ENCODE assay signal across 15 mouse cellular contexts in genomic region chr15:81739924-81740323, GRCm38 (mm10). TPM values are rescaled to one million over a fixed set of nuclear protein-coding genes. Genes with fewer than 3 reads are reported as not detected.
DNase-seq lines count a peak whose midpoint lies in the region; ATAC-seq and TF ChIP-seq lines count a peak whose summit lies in the region.
"Had no signal": no experiment of that assay in that cellular context is flagged by ENCODE, and none has a peak within 500 bp of the region (broad histone marks: within the 10 kb centered on the region; RNA-seq: fewer than 3 reads in every experiment).

No protein-coding gene starts in this region.

- DNase-seq in embryonic facial prominence, embryonic 11.5 days (ENCODE audit: low spot score) = peak; percentile 40
- DNase-seq in embryonic facial prominence, embryonic 10.5 days (ENCODE audit: low spot score) = no peak
- DNase-seq in left cerebral cortex, adult 2 months (ENCODE audit: extremely low spot score in 1 of 2, low spot score in 2 of 2) = no peak
- DNase-seq in left cerebral cortex, adult 8-10 months (ENCODE audit: low spot score in 2 of 2) = no peak
- peak; percentile 62 for DNase-seq in NIH3T3 (ENCODE audit: low read depth)
- DNase-seq in kidney, postnatal 4 days = peak; percentile 38 to 54
- DNase-seq in forebrain, embryonic 11.5 days (ENCODE audit: low spot score) = no peak
- no peak for DNase-seq in gastrocnemius, adult 8-10 months (ENCODE audit: low spot score in 2 of 2)
- DNase-seq: cerebellum, adult 9-11 months; gastrocnemius, postnatal 25 days; heart, postnatal 36 days; right cerebral cortex, postnatal 14 days had no signal

- no peaks in the 10 kb centered on the region for H3K27me3 ChIP-seq in embryonic facial prominence, embryonic 11.5 days (ENCODE audit: control insufficient read depth, insufficient read depth, low read length)
- no peaks in the 10 kb centered on the region for H3K27me3 ChIP-seq in embryonic facial prominence, embryonic 10.5 days (replicated peaks; ENCODE audit: low read depth, poor library complexity, severe bottlenecking)
- no peaks in the 10 kb centered on the region for H3K27me3 ChIP-seq in forebrain, embryonic 11.5 days (ENCODE audit: control insufficient read depth, insufficient read depth, low read length)
- H3K27me3 ChIP-seq: limb, embryonic 12.5 days; megakaryocyte, embryonic 14.5 days had no signal

- no peaks in the 10 kb centered on the region for H3K9me3 ChIP-seq in embryonic facial prominence, embryonic 11.5 days (replicated peaks; ENCODE audit: control insufficient read depth, low read length)
- H3K9me3 ChIP-seq in embryonic facial prominence, embryonic 10.5 days = no peaks in the 10 kb centered on the region
- H3K9me3 ChIP-seq in forebrain, embryonic 11.5 days (ENCODE audit: control insufficient read depth, low read length) = no peaks in the 10 kb centered on the region
- H3K9me3 ChIP-seq: limb, embryonic 12.5 days; megakaryocyte, embryonic 14.5 days had no signal

- 15% methylated on average over 2 of the region's 2 CpGs for WGBS in embryonic facial prominence, embryonic 11.5 days
- 11% methylated on average over 2 of the region's 2 CpGs for WGBS in embryonic facial prominence, embryonic 10.5 days
- WGBS in forebrain, embryonic 11.5 days = 6% methylated on average over 2 of the region's 2 CpGs

- no peak overlapping the region for H3K27ac ChIP-seq in embryonic facial prominence, embryonic 11.5 days (replicated peaks; ENCODE audit: low read depth, low read length)
- H3K27ac ChIP-seq in embryonic facial prominence, embryonic 10.5 days (replicated peaks) = no peak overlapping the region
- no peak overlapping the region for H3K27ac ChIP-seq in left cerebral cortex, adult 2 months
- no peak overlapping the region for H3K27ac ChIP-seq in forebrain, embryonic 11.5 days (ENCODE audit: low read depth, low read length)
- H3K27ac ChIP-seq: limb, embryonic 12.5 days had no signal

- H3K36me3 ChIP-seq in embryonic facial prominence, embryonic 11.5 days (replicated peaks; ENCODE audit: control insufficient read depth, insufficient read depth, low read depth, low read length) = no peaks in the 10 kb centered on the region
- H3K36me3 ChIP-seq in embryonic facial prominence, embryonic 10.5 days (replicated peaks) = no peaks in the 10 kb centered on the region
- H3K36me3 ChIP-seq in forebrain, embryonic 11.5 days (ENCODE audit: control insufficient read depth, insufficient read depth, low read length) = no peaks in the 10 kb centered on the region
- H3K36me3 ChIP-seq: limb, embryonic 12.5 days had no signal

- TF ChIP-seq CTCF in left cerebral cortex, adult 2 months (IDR thresholded peaks at IDR 0.05) = peak; percentile 59

- no peak for ATAC-seq in embryonic facial prominence, embryonic 11.5 days (replicated peaks; ENCODE audit: insufficient number of reproducible peaks, low FRiP score, low TSS enrichment, low read depth)
- ATAC-seq in forebrain, embryonic 11.5 days (replicated peaks; ENCODE audit: low FRiP score) = no peak

- no peaks in the 10 kb centered on the region for H3K4me1 ChIP-seq in embryonic facial prominence, embryonic 11.5 days (ENCODE audit: control insufficient read depth, insufficient read depth, low read length)
- H3K4me1 ChIP-seq in embryonic facial prominence, embryonic 10.5 days = peaks cover 5% of the 10 kb centered on the region
- H3K4me1 ChIP-seq in forebrain, embryonic 11.5 days (replicated peaks; ENCODE audit: control insufficient read depth, insufficient read depth, low read length) = no peaks in the 10 kb centered on the region; the same call in 1 of the 2 replicates

- H3K4me3 ChIP-seq in embryonic facial prominence, embryonic 11.5 days (ENCODE audit: low read depth, low read length) = no peak overlapping the region
- H3K4me3 ChIP-seq in embryonic facial prominence, embryonic 10.5 days = no peak overlapping the region
- H3K4me3 ChIP-seq in left cerebral cortex, adult 2 months = no peak overlapping the region
- no peak overlapping the region for H3K4me3 ChIP-seq in forebrain, embryonic 11.5 days (ENCODE audit: low read depth, low read length)
- H3K4me3 ChIP-seq: erythroblast, embryonic 14.5 days; limb, embryonic 12.5 days; megakaryocyte, embryonic 14.5 days had no signal

- no peak overlapping the region for H3K4me2 ChIP-seq in embryonic facial prominence, embryonic 11.5 days (ENCODE audit: low read depth, low read length)
- no peak overlapping the region for H3K4me2 ChIP-seq in forebrain, embryonic 11.5 days (ENCODE audit: low read depth, low read length, severe bottlenecking)
- H3K4me2 ChIP-seq: limb, embryonic 12.5 days had no signal

- intact Hi-C loops in left cerebral cortex, adult 2 months (cut with DNase I) = no loop called here

- no peak overlapping the region for H3K9ac ChIP-seq in embryonic facial prominence, embryonic 11.5 days (replicated peaks; ENCODE audit: low read length)
- no peak overlapping the region for H3K9ac ChIP-seq in forebrain, embryonic 11.5 days (ENCODE audit: low read length)
- H3K9ac ChIP-seq: limb, embryonic 12.5 days had no signal

RNA-seq across cellular contexts. Expression of gene Zc3h7b, which starts 4.9 kb away (rescaled TPM):
- 39.2 and 42.2 TPM in 2 replicates for polyA plus RNA-seq in embryonic facial prominence, embryonic 11.5 days (2014; fragmentation: Nextera tagmentation; extraction: Ambion mirVana)
- 50.3 and 52.0 TPM in 2 replicates for polyA plus RNA-seq in embryonic facial prominence, embryonic 10.5 days (2016; fragmentation: Nextera tagmentation; extraction: Ambion mirVana)
- total RNA-seq in left cerebral cortex, adult 2 months (2021) = 100 to 1,000 TPM; 160 to 179 TPM
- 100 to 1,000 TPM; 147 to 167 (median 158) TPM for total RNA-seq in left cerebral cortex, adult 8-10 months (2022)
- polyA plus RNA-seq in forebrain, embryonic 11.5 days (2014; fragmentation: Nextera tagmentation; extraction: Ambion mirVana) = 50.1 and 57.6 TPM in 2 replicates
- 10 to 100 TPM; 29.2 to 37.7 (median 33.5) TPM for total RNA-seq in gastrocnemius, adult 8-10 months (2022)

RNA-seq across cellular contexts. Expression of gene Rangap1, which starts 5.4 kb away (rescaled TPM):
- 121 and 126 TPM in 2 replicates for polyA plus RNA-seq in embryonic facial prominence, embryonic 11.5 days (2014; fragmentation: Nextera tagmentation; extraction: Ambion mirVana)
- polyA plus RNA-seq in embryonic facial prominence, embryonic 10.5 days (2016; fragmentation: Nextera tagmentation; extraction: Ambion mirVana) = 161 and 173 TPM in 2 replicates
- 100 to 1,000 TPM; 214 to 229 TPM for total RNA-seq in left cerebral cortex, adult 2 months (2021)
- 100 to 1,000 TPM; 200 to 222 (median 212) TPM for total RNA-seq in left cerebral cortex, adult 8-10 months (2022)
- polyA plus RNA-seq in forebrain, embryonic 11.5 days (2014; fragmentation: Nextera tagmentation; extraction: Ambion mirVana) = 172 and 188 TPM in 2 replicates
- 10 to 100 TPM; 23.5 to 24.3 (median 23.6) TPM for total RNA-seq in gastrocnemius, adult 8-10 months (2022)

RNA-seq across cellular contexts. Expression of gene Chadl, which starts 42.8 kb away (rescaled TPM):
- polyA plus RNA-seq in embryonic facial prominence, embryonic 11.5 days (2014; fragmentation: Nextera tagmentation; extraction: Ambion mirVana) = 2.6 and 3.0 TPM in 2 replicates
- polyA plus RNA-seq in embryonic facial prominence, embryonic 10.5 days (2016; fragmentation: Nextera tagmentation; extraction: Ambion mirVana) = 1.5 and 1.7 TPM in 2 replicates
- total RNA-seq in left cerebral cortex, adult 2 months (2021) = 10 to 100 TPM; 12.2 to 13.8 TPM
- total RNA-seq in left cerebral cortex, adult 8-10 months (2022) = 10 to 100 TPM in 3 of 4 experiments, 1 to 10 TPM in 1; 9.7 to 14.7 (median 13.1) TPM
- 3.3 and 4.0 TPM in 2 replicates for polyA plus RNA-seq in forebrain, embryonic 11.5 days (2014; fragmentation: Nextera tagmentation; extraction: Ambion mirVana)
- total RNA-seq in gastrocnemius, adult 8-10 months (2022) = 1 to 10 TPM in 3 of 4 experiments, under 1 TPM in 1; 0.73 to 1.3 (median 1.1) TPM

Comparison
In these comparisons a context has a peak if more than half of its experiments do, and no peak if none do; other contexts are left out.
1. DNase-seq: peak in embryonic facial prominence, embryonic 11.5 days (single experiment), NIH3T3 (single experiment) and kidney, postnatal 4 days (2 of 2); none in embryonic facial prominence, embryonic 10.5 days (single experiment), left cerebral cortex, adult 2 months (0 of 2), left cerebral cortex, adult 8-10 months (0 of 2), forebrain, embryonic 11.5 days (single experiment) and gastrocnemius, adult 8-10 months (0 of 2).
2. RNA of gene Rangap1, which starts 5.4 kb away (total RNA-seq): 214 to 229 TPM in left cerebral cortex, adult 2 months and 200 to 222 TPM in left cerebral cortex, adult 8-10 months; 23.5 to 24.3 TPM in gastrocnemius, adult 8-10 months; every median in the first group is over 4 times any median in the second.
3. RNA of gene Chadl, which starts 42.8 kb away (total RNA-seq): 12.2 to 13.8 TPM in left cerebral cortex, adult 2 months and 9.7 to 14.7 TPM in left cerebral cortex, adult 8-10 months; 0.73 to 1.3 TPM in gastrocnemius, adult 8-10 months; every median in the first group is over 4 times any median in the second.